Mouse (Mus musculus): ENCODE results near the gene Ptges2. TPM values are rescaled to one million over a fixed set of nuclear protein-coding genes. Genes with fewer than 3 reads are reported as not detected.

Gene Ptges2
- total and polyA plus RNA-seq, 3 experiments: 30.4 to 396 (median 47.0) TPM

DNA sequence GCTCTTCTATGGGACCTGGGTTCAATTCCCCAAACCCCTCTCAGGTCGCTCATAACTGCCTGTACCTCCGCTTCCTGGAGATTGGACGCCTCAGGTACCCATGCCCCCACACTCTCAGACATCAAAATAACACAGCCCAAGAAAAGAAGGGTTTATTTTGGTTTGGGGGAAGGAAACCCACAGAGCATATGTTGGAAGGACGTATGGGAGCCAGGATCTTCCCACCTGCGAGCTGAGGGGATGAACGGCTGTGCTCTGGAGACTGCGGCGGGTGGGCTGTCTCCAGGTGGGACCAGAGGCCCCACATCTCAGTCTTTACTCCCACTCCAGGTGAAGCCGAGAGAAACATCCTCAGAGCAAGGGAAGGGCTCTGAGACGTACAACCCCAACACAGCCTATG lies 18.7 kb upstream of the Ptges2 start:
- DNase-seq (ENCODE audit: low read depth, low spot score): no peak
- no peaks in the 10 kb centered on the region for H3K79me2 ChIP-seq (ENCODE audit: control insufficient read depth, insufficient read depth, low read length, poor library complexity)
- H3K27me3 ChIP-seq (ENCODE audit: control insufficient read depth in 1 of 2, insufficient read depth in 2 of 2, low read length in 2 of 2): no peaks in the 10 kb centered on the region
- H3K4me3 ChIP-seq (ENCODE audit: control insufficient read depth in 1 of 2, insufficient read depth in 1 of 2, low read depth in 2 of 2, low read length in 2 of 2): no peak overlapping the region
- no peak for TF ChIP-seq SMC3 (IDR thresholded peaks at IDR 0.05; ENCODE audit: low read depth, low read length)
- TF ChIP-seq TCF12 (IDR thresholded peaks at IDR 0.05; ENCODE audit: low read depth, low read length): no peak
- no peak for TF ChIP-seq MEF2A (IDR thresholded peaks at IDR 0.05; ENCODE audit: extremely low read depth, insufficient replicate concordance, low read depth, low read length, poor library complexity, severe bottlenecking)
- no peak for TF ChIP-seq MAZ (IDR thresholded peaks at IDR 0.05; ENCODE audit: low read depth, low read length)
- no peak for TF ChIP-seq BHLHE40 (IDR thresholded peaks at IDR 0.05; ENCODE audit: borderline replicate concordance, low read depth, low read length)
- TF ChIP-seq KAT2A (conservative IDR thresholded peaks at IDR 0.05; ENCODE audit: low read depth, low read length): no peak
- no peak for TF ChIP-seq ZKSCAN1 (IDR thresholded peaks at IDR 0.05; ENCODE audit: low read depth, low read length)
- TF ChIP-seq E2F4 (IDR thresholded peaks at IDR 0.05; ENCODE audit: borderline replicate concordance, low read depth, low read length): no peak
- no peak overlapping the region for H3K27ac ChIP-seq (ENCODE audit: control insufficient read depth, low read depth, low read length)
- no peaks in the 10 kb centered on the region for H3K9me3 ChIP-seq (replicated peaks; ENCODE audit: insufficient read depth, low read length)
- no peak overlapping the region for H3K9ac ChIP-seq (ENCODE audit: control insufficient read depth, low read depth, low read length, poor library complexity, severe bottlenecking)
- H3K4me1 ChIP-seq (ENCODE audit: control insufficient read depth in 1 of 2, insufficient read depth in 2 of 2, low read length in 2 of 2): peaks cover 0 to 2% of the 10 kb centered on the region in 2 experiments; a peak in 1 of 4 replicates
- no peaks in the 10 kb centered on the region; a peak in 1 of 4 replicates for H3K36me3 ChIP-seq (ENCODE audit: control insufficient read depth in 1 of 2, insufficient read depth in 2 of 2, low read length in 2 of 2)

GRCm38 (mm10) chr2:32380001-32380500 lies 15.6 kb upstream of the Ptges2 start:
- no peak overlapping the region for H3K9ac ChIP-seq (ENCODE audit: control insufficient read depth, low read depth, low read length, poor library complexity, severe bottlenecking)
- no peak overlapping the region for H3K27ac ChIP-seq (ENCODE audit: control insufficient read depth, low read depth, low read length)
- H3K36me3 ChIP-seq (ENCODE audit: control insufficient read depth in 1 of 2, insufficient read depth in 2 of 2, low read length in 2 of 2): no peaks in the 10 kb centered on the region; a peak in 1 of 4 replicates
- H3K79me2 ChIP-seq (ENCODE audit: control insufficient read depth, insufficient read depth, low read length, poor library complexity): no peaks in the 10 kb centered on the region
- peaks cover 0 to 5% of the 10 kb centered on the region in 2 experiments; a peak in 1 of 4 replicates for H3K4me1 ChIP-seq (ENCODE audit: control insufficient read depth in 1 of 2, insufficient read depth in 2 of 2, low read length in 2 of 2)
- no peaks in the 10 kb centered on the region for H3K9me3 ChIP-seq (replicated peaks; ENCODE audit: insufficient read depth, low read length)
- DNase-seq (ENCODE audit: low read depth, low spot score): no peak
- no peak for TF ChIP-seq RAD21 (IDR thresholded peaks at IDR 0.05; ENCODE audit: low read depth, low read length)
- TF ChIP-seq RCOR1 (IDR thresholded peaks at IDR 0.05; ENCODE audit: low read depth, low read length): no peak
- TF ChIP-seq MAZ (IDR thresholded peaks at IDR 0.05; ENCODE audit: low read depth, low read length): no peak
- no peak for TF ChIP-seq USF2 (IDR thresholded peaks at IDR 0.05; ENCODE audit: borderline replicate concordance in 1 of 2, insufficient read depth in 1 of 2, low read depth in 1 of 2, low read length in 2 of 2)
- TF ChIP-seq ETS1 (IDR thresholded peaks at IDR 0.05; ENCODE audit: low read depth, low read length): no peak
- TF ChIP-seq ZNF384 (IDR thresholded peaks at IDR 0.05; ENCODE audit: low read depth, low read length): no peak
- no peak for TF ChIP-seq USF1 (IDR thresholded peaks at IDR 0.05; ENCODE audit: low read depth, low read length)
- no peak for TF ChIP-seq SMC3 (IDR thresholded peaks at IDR 0.05; ENCODE audit: low read depth, low read length)
- H3K4me3 ChIP-seq (ENCODE audit: control insufficient read depth in 1 of 2, insufficient read depth in 1 of 2, low read depth in 2 of 2, low read length in 2 of 2): no peak overlapping the region
- no peaks in the 10 kb centered on the region for H3K27me3 ChIP-seq (ENCODE audit: control insufficient read depth in 1 of 2, insufficient read depth in 2 of 2, low read length in 2 of 2)

Measured in MEL (cell line).